Mouse (Mus musculus) cerebellum, adult 9-10 months (tissue): ENCODE measurements around the gene Prkrip1.
"Not testable (repeated sequence)": the region's sequence is repeated elsewhere in the genome, so short reads cannot be mapped to it uniquely, and the experiment has no call there.

Experiments
- DNase-seq: peaks from one replicate; pipeline ENCODE4 v3.0.0; 2022

Gene Prkrip1

DNA sequence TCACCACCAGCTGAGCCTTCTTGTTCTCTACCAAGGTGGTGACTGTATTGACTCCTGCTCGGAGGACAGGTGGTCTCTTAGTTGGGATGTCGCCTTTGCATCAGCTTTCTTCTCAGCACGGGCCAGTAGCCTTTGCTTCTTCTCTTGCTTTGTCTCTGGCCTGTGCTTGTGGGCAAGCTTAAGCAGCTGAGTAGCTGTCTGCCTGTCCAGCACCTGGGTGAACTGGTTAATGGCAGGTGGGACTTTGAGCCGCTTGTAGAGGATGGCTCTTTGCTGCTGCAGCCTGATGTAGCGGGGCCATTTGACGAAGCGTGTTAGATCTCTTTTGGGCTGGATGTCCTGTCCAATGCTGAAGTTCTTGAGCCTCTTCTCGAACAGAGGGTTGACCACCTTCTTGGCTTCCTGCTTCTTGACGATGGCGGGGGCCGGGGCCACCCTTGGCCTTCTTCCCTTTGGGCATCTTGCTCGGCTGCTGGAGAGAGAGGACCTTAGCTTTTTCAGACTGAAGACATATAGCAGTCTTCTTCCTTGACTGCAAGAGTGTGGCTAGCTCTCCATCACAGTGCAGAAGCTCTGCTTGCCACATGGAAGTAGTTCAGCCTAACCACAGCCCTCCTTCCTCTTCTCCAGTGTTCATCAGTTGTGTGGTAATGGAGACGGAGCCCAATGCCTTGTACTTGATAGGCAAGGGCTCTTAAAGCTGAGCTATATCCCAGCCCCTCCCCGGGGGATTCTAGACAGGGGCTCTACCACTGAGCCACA is 12.8 kb upstream of the Prkrip1 start:
- not testable (repeated sequence) for DNase-seq

DNA sequence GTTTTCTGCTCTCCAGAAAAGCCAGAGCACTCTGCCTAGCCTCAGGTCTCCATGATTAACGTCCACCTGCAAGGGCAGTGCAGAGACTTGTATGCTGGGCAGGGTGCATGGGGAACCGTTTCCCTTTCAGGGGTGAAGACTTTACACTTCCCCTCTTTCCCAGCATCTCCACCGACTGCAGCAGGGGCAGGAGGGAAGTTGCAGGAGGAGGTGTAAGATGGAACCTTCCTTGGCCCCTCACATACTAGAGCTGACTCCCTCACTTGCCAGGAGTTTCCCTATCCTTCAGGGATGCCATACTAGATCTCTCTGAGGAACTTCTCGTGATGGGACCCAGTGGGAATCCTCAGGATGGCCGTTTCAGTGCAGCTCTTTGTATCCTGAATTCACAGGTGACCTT is 11.8 kb upstream of the Prkrip1 start:
- DNase-seq: no peak

DNA sequence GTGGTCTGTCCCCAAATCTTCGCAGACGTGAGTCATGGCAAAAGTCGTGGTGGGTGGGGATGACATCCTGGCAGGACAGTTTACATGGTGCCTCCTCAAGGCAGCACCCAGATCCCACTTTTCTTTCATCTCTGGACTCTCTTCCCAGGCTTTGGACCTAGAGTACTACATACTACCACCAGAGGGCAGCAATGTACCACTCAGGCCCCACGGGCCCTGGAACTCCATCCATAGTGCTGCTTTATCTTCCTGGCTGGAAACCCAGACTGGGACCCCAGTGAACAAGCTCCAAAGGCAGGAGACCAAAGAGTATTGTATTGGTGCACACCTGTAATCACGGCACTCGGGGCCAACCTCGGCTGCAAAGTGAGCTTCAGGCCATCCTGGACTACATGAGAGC is 3.1 kb upstream of the Prkrip1 start:
- peak; percentile 74 for DNase-seq

DNA sequence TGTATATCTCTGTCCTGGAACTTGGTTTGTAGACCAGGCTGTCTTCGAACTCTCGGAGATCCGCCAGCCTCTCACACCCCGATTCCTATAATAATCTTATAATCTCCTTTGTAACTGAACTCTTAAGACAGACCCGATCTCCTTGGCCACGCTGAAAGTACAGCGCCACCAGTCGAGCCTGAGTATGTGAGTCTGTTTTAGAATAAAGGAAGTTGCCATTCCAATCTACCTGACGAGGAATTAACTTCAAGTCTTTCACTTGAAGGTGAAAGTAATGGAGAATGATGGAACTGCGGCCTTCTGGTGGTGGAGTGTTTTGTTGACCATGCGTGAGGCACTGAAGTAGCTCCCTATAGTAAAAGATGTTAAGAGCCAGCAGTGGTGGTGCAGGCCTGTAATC is 763 bp upstream of the Prkrip1 start:
- no peak for DNase-seq

DNA sequence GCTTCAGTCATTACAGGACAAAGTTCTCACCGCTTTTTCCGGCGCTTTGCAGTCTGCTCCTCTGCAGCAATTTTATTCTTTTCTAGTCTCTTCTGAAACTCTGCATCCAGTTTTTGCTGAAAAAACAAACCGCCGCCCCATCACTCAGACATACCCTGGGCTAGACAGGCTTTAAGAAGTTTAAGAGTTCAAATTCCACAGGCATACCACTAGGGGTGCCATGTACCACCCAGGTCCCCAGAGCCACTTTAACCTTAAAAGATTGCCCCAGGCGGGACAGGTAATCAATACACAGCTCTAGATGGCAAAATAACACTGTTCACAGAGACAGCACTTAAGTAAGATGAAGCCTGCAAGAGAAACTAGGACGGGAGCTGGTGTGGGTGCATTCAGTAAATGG is 6.9 kb downstream of the Prkrip1 start:
- no peak for DNase-seq

DNA sequence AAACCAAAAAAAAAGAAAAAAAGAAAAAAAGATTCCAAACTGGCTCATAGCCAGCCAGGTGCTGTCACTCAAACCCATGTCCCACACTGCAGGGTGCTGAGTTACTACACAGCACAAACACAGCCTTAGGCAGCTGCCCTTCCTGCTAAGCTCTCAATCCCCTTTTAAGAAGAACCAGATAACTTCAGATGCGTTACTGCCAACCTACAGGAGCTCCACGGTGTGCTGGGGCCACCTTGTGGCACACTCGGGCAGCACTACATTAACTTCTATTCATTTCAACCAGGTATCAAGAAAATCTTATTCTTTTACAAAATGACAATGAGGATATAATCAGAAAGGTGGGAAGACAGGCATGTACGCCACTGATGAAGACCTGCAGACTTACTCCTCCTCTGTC is 12.0 kb downstream of the Prkrip1 start:
- peak; percentile 70 for DNase-seq

DNA sequence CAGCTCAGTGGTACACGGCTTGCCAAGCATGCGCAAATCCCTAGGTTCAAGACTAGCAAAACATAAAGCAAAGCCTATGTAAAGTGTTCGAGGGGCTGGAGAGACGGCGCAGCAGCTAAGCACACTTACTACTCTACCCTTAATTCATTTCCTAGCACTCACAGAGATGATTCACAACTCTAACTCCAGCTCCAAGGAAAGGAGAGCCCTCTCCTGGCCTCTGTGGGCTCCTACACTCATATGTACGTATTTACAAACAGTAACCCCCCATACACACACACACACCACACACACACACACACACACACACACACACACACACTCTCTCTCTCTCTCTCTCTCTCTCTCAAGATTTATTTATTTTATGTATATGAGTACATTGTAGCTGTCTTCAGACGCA is 15.0 kb downstream of the Prkrip1 start:
- no peak for DNase-seq

DNA sequence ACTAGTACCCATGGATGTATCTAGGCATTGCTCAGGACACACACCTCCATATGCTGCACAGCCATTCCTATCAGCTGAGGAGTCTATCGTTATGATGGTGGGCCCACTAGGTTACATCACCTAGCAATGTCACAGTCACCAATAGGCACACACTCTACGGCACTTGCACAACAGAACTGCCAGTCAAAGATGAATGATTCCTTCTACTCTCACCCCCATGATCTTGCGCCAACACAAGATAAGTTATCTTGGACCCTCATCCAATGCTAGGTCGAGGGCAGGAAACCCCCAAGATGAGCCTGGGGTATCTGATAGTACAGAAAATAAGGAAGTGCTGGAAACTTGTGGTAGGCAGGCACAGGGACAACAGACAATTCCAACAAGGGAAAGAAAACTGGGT is 15.9 kb downstream of the Prkrip1 start:
- no peak for DNase-seq

DNA sequence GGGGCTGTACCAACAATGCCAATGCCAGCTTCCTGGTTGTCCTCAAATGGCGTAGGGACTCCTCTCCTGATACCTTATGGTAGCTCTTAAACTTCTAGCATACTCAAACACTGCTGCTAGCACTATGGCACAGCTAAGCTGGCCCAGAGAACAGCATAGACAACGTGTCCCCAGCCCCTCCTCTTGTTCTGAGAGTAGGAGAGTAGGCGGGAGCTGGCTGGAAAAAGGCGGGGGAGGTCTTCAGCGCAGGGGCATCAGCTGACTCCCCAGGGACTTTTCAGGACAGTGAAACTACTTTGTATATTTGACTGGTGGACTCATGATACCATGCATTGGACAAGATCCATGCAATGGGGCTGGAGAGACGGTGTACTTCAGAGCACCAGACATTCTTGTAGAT is 16.7 kb downstream of the Prkrip1 start:
- DNase-seq: no peak

DNA sequence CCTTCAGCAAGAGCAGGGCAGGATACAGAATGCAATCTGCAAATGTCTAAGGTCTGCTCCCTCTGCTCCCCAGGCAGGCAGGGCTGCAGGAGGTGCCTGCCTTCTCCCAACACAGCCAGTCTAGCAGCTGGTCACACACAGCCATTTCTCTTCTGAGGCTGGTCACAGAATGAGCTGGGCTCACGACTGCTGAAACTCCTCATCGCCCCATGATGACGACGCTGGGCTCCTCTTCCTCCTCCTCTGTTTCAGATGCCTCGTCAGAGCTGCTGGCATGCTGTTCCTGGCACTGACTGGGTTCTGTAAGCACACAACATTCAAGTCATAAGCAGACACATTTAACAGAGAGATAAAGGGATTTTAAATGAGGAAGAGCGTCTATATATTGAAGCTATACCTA is 17.6 kb downstream of the Prkrip1 start:
- DNase-seq: no peak

DNA sequence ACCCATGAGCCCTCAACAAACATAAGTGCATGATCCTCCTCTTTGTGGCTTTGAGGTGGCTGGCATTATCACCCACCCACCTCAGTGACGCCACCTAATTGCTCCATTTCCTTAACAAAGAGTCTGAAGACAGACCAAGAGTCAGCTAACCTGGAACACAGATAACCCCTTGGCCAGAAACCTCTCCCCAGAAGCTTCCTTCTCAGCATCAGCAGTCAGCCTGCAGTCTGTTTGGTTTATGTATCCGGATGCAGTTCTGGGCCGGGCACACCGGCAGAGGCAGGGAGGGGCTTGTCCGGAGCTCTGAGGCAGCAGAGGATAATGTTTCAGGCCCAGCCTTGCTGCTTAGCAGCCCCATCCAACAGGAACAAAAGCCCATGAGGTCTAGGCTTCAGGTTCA is 19.2 kb downstream of the Prkrip1 start:
- DNase-seq: no peak

DNA sequence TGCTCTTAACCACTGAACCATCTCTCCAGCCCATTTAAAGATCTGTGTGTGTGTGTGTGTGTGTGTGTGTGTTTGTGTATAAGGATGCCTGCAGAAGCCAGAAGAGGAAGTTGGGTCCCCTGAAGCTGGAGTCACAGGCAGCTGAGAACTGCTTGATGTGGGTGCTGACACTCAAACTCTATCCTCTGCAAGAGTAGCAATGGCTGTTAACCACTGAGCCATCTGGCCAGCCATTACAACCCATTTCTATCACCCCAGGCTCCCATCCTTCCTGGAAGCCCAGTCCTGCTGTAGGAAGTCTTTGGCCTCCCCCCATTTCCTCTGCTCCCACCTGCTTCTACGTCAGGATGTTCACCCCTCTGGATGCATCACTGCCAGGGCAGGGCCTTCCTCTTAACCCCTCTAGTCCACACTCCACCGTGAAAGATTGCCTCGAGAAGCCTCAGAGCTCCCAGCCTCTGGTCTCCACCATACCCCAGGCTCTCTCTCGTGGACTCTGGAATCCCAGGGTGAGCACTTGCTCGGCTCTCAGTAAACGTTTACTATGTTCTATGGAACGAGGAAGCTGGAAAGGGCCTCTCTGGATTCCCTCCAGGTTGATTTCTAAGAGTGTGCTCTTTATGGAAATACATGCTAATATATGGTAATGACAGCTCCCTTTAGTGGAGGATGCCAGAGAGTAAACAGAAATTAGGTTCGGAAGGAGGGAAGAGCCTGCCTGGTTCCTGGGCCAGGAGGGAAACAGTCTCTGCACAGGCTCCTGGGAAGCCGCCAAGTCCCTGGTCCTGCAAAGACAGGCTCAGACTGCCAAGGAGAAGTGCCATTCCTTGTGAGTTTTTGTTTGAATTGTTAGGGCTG is 24.9 kb downstream of the Prkrip1 start:
- peak; percentile 59 for DNase-seq

DNA sequence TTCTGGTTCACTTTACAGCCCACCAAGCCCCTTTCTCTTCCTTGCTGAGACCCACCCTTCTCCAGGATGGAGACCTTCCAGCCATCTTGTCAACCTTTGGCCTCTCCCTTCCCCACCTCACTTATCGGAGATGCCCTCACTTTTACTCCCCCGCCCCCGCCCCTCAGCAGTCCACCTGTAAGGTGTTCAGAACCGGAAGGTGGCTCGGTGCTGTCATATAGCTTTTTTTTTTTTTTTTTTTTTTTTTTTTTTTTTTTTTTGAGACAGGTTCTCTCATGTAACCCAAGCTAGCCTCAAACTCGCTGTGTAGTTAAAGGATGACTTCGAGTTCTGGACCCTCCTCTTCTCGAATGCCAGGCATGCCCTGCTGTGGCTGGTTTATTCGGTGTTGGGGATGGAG is 25.8 kb downstream of the Prkrip1 start:
- no peak for DNase-seq

DNA sequence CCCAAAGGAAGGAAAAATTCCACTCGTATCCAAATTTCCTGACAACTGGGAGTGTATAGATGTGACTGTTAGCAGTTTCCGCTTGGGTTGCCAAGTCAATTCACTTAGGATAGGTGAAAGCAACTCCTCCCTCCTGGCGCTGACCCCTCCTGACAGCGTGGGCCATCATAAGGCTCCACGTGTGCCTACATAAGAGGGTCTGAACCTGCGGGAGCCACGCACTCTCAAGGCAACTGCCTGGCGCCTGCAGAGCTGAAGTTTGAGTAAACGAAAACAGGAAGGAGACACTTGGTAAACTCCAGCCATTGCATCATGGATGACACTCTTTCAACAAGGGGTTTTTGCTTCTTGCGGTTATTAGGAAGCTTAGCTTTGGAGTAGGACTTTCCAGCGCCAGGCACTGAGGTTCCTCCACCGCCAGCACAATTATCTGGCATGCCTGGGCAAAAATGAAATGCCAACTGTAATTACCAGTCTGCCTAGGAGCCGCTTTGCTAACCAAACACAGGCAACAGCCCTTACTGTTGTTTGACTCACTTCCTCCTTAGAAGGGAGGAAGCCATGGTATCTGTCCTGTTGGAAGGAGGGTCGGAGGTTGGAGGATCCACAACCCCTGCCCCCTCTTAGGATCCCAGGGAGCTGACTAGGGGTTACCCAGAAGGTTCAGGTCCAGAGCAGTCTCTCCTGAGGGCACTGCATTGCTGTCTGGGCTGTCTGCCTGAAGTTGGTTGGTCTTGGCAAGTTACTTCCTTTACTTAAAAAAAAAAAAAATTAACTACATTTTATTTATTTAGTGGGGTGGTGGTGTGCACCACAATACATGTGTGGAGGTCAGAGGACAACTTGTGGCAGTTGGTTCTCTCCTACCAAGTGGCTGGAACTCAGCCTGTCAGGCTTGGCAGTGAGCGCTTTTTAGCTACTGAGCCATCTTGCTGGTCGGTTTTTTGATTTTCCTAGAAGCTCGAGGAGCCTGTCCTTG is 27.1 kb downstream of the Prkrip1 start:
- DNase-seq: no peak

DNA sequence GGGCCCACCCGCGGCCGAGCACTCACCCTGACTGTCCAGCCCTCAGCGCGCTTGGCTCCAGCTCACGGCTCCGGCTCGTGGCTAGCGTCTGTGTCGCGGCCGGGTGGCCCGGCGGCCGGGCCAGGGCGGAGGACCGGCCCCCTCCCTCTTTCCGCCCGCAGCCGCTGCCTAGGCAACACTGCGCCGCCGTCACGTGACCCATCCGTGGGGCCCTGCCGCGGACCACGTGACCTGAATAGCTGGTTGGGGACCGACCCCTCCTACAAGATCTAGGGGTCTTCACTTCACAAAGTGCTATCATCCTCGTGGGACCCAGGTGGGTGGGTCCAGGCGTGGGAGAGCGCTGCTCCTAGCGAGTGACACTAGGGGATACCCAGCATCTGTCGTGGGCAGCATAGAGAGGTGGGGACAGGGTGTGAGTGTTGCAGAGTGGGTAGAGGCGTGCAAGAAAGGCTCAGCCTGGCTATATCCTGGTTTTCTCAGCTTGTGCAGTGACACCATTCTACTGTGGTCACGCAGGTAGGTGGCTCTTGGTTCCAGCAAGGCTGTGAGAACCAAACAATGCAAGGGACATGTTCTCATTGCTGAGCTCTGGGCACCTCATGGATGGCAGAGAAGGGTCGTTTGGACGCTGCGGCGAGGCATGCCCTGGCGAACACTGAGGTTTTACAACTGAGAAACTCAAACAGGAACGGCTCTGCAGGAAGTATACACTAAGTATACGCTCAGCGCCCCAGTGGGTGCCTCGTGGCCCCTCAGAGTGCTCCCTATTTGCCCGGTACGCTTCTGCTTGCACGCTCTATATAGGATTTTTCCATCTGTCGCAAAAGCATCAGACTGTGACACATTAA is 28.0 kb downstream of the Prkrip1 start, which contains the start of gene Orai2:
TSS of gene Orai2 (minus strand) at position 202 of the 851 bp plus-strand sequence.
- DNase-seq: peak; percentile 84

DNA sequence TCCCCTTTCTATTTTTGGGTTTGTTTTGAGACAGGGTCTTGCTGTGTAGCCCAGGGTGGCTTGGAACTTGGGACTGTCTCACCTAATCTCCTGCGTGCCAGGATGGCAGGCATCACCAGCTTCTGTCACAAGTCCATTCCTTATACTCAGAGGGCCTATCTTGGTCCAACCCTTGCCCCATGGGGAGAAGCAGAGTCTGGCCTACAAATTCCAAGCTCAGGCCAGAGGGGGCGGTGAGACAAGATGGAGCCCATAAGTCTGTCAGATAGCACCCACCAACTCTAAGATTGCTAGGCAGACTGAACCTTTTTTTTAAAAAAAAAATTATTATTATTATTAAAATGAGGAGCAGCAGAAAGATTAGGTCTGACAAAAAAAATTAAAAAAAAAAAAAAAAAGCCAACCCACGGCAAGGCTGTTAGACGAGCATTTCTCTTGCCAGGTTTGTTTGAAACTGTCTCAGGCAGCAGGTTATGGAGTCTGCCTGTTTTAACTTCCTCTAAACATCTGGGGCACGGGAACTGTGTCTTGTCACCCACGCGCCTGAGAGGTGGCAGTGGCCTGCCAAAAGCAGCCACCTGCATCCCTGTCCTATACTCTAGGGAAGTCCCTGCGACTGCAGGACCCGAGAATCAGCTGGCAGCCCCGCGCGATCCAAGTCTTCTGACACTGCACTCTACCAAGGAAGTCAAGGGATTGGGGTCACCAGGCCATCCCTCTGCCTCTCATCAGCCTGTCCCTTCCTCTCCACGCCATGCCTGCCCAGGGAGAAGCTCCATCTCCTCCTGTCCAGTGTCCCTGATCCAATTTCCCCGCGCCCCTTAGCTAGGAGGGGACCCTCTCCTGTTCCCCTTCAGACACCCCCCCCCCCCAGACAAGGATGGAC is 28.9 kb downstream of the Prkrip1 start:
- DNase-seq: peak; percentile 55

DNA sequence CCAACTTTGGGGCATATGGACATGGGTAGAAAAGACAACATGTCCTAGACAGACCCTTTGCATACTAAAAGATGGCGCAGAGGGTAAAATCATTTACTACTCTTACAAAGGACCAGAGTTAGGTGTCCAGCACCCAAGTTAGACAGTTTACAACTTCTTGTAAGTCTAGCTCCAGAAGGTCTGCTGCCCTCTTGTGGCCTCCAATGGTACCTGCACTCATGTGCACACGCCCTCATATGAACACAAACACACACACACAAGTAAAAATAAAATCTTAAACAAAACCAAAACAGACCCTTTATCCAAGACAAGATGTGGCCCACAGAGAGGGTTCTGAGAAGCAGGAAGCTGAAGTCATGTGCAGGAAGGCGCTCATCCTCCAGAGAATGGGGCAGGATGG is 30.7 kb downstream of the Prkrip1 start:
- DNase-seq: no peak

DNA sequence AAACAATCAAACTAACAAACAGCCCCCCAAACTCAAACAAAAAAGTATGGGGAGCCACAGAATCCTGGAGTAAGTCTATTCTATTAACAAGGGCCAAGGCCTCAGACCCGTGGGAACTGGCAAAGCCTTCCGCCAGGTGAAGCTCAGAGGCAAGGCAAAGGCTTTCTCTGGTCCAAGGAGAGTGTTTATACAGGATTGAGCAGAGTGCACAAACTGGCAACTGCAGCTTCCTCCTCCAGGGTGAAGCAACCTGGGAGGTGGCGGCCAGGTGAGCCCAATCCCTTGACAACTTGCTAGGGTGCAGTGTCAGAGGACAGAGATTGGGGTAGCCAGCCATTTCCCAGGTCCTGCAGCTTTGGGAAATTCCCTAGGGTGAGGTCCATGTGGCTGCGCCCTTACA is 31.5 kb downstream of the Prkrip1 start:
- DNase-seq: no peak

DNA sequence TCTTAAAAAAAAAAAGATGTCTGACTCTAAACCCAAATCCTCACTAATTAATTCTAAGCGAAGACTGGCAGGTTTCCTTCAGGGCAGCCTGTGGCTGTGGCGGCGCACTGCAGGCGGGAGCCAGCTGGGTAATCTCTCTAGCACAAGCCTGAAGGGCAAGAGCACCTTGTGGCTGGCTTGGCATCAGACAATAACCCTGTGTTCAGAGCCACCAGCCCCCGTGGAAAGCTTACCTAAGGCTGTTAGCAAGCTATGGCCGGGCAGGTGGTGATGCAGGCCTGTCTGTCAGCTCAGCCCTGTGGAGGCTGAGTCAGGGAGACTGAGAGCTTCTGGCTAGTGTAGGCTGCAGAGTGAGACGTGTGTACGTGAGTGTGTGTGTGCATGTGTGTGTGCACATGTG is 33.5 kb downstream of the Prkrip1 start:
- peak; percentile 42 for DNase-seq

DNA sequence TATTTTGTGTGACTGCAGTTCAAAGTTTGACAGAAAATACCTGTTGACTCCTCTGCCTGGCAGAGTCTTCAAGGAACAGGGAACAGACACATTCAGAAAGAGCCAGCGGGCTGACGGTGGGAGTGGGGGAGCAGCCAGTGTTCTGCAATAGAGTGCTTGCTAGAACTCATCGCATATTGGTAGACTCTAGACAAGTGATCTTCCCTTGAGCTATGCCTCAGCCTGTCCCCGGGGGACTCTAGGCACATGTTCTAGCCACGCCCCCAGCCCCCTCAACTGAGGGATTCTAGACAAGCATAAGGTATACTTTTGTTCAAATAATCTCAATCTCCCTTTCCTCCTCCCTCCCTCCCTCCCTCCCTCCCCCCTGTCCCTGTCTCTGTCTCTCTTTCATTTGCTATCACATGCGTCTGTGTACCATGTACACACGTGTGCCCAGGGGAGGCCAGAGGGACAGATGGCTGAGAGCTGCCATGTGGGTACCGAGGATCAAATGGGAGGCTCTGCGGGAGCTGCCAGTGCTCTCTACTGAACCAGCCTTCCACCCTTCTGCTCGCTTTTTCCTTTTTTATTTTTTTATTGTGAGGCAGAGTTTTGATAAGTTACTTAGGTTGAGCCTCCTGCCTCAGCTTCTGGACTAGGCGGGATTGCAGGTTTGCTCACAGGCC is 34.8 kb downstream of the Prkrip1 start:
- DNase-seq: peak; percentile 70
